Mouse (Mus musculus): Measurements from ENCODE around the gene Cyp17a1. TPM values are rescaled to one million over a fixed set of nuclear protein-coding genes. Genes with fewer than 3 reads are reported as not detected.

Gene Cyp17a1
- total RNA-seq, 2 experiments from 2014 or later, result not detected

- no peak for DNase-seq (ENCODE audit: low spot score in 2 of 2)
Measured at GRCm38 (mm10) chr19:46675641-46676040, 2.7 kb upstream of the Cyp17a1 start.

DNA sequence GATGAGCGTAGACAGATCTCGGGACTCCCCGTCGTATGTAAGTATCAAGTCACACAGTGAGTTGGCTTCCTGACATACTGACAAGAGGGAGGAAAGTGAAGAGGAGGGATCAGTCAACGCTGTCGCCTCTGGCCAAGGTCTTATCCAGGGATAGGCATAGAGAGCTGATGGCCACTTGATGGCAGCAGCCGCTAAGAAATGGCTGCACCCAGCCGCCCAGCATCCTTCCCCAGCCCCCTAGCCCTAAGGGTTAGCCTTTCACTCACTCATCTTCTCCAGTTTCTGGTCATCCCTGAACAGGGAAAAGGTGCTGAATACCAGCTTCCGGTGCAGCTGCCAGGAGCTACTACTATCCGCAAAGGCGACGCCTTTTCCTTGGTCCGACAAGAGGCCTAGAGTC lies 2.3 kb downstream of the Cyp17a1 start:
- DNase-seq (ENCODE audit: low spot score in 2 of 2), result peak; percentile 50 to 59

GRCm38 (mm10) chr19:46669802-46670201 lies 3.2 kb downstream of the Cyp17a1 start:
- DNase-seq (ENCODE audit: low spot score in 2 of 2), result no peak

- no peak for DNase-seq (ENCODE audit: low spot score in 2 of 2)
Measured at GRCm38 (mm10) chr19:46668263-46668662, 4.7 kb downstream of the Cyp17a1 start.

- DNase-seq (ENCODE audit: low spot score in 2 of 2), result no peak
Measured at GRCm38 (mm10) chr19:46667300-46667699, 5.7 kb downstream of the Cyp17a1 start.

GRCm38 (mm10) chr19:46665474-46665873 lies 7.5 kb downstream of the Cyp17a1 start:
- DNase-seq (ENCODE audit: low spot score in 2 of 2), result no peak

- no peak for DNase-seq (ENCODE audit: low spot score in 2 of 2)
Measured at GRCm38 (mm10) chr19:46662784-46663183, 10.2 kb downstream of the Cyp17a1 start.

- no peak for DNase-seq (ENCODE audit: low spot score in 2 of 2)
Measured at GRCm38 (mm10) chr19:46662214-46662613, 10.8 kb downstream of the Cyp17a1 start.

- no peak for DNase-seq (ENCODE audit: low spot score in 2 of 2)
Measured at GRCm38 (mm10) chr19:46661511-46661910, 11.5 kb downstream of the Cyp17a1 start.

GRCm38 (mm10) chr19:46658851-46659250 lies 14.1 kb downstream of the Cyp17a1 start:
- DNase-seq (ENCODE audit: low spot score in 2 of 2), result no peak

DNA sequence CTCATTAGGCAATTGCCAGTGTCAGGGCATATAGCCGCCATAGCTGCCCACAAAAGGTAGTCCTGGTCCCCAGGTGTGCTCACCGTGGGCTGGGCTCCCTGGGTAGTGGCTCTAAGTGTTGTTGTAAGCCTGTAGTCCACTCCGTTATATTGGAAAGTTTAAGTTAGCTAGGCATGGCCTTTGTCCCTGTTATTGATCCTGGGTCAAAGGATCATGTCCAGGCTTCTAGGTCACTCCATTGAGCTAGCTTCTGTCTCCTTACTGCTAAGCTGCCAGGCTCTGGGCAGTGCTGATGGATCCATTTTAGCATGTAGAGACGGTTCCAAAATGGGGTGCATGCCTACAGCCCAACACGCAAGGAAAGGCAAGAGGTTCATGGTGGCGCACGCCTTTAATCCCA lies 14.6 kb downstream of the Cyp17a1 start:
- DNase-seq (ENCODE audit: low spot score in 2 of 2), result no peak

DNA sequence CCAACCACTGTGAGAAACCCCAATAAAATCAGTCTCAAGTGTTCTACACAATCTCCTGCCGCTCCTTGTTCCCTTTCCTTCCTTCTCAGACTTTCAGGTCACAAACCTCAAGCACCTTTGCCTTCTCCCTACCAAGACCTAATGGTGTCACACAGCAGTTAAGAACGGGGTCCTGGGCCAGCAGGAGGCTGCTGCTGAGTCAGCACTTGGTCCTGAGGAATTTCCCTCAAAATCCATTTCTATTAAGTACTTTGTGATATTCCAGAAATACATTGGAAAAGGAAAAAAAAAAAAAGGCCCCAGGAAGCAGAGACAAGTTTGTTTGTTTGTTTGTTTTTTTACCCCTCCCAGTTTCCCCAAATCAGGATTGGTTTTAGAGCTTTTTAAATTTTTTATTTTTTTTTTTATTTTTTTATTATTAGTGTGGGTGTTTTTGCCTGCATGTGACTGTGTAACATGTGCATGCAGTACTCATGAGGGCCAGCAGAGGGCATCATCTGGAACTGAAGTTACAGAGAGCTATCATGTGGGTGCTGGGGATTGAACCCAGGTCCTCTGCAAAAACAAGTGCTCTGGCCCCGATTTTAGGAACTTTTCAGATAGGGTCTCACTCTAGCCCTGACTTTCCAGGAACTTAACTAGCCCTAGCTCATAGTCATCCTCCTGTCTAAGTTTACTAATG lies 15.5 kb downstream of the Cyp17a1 start:
- no peak for DNase-seq (ENCODE audit: low spot score in 2 of 2)

DNA sequence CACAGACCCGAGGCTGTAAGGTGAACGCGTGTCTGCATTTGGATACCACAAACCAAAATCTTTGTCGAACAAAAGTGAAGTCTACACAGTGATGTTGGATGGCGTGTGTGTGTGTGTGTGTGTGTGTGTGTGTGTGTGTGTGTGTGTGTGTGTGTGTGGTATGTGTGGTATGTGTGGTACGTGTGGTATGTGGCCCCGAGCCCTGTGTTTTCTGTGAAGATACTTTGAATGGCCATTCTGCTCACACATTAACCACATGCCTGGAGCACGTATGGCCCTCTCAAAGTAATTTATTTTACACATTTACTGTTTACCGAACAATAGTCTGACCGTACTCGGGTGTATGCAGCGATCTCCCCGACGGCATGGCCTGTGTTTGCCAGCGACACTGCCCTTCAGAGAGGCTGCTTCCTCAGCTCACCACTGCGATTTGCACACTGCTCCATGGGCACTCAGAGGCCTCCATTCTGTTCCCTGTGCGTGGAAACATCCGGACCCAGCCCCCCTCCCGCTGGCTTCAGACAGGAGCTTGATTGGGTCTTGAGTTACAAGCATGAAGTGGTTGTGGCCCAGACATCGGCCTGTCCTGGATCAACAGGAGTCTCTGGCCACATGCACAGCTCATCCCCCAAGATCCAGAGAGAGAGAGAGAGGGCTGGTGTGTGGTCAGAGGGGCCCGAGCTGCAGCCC lies 16.7 kb downstream of the Cyp17a1 start:
- no peak for DNase-seq (ENCODE audit: low spot score in 2 of 2)

DNA sequence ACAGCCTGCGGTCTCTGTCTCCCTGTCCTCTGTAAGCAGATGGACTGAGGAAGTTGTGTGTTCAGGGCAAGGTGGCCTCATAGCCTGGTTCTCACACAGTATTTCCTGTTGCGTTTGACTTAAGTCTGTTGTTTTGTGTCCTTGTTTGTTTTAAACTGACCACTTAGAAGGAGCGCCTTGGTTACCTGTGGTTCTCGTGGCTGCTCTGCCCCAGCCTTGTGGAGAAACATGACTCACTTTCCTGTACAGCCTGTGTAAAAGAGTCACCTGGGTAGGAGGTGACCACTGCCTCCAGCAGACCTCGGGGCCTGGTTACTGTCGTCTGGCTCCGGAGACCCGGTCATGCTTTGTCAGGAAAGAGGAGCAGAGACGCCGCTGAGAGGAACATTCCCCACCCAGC lies 17.3 kb downstream of the Cyp17a1 start:
- DNase-seq (ENCODE audit: low spot score in 2 of 2), result no peak

DNA sequence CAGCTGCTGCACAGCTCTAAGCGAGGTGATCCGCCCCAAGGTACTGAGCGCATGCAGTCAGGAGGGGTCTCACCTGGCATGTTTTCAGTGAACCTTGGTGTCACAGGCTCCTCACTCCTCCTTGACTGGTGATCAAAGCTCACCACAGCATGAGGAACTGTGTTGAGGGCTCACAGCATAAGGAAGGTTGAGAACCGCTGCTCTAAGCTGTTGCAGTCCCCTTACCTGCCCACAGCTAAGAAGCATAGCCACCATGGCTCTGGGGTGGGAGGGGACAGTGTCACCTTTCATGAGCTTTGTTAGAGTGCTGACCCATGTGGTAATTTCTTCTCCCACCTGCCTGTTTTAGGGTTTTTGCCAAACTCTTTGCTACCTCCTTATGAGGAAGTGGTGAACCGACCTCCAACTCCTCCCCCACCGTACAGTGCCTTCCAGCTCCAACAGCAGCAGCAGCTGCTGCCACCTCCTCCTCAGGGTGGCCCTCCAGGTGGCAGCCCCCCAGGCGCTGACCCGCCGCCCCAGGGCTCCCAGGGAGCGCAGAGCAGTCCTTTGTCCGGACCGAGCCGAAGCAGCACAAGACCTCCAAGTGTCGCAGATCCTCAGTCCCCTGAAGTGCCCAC lies 19.2 kb downstream of the Cyp17a1 start:
- no peak for DNase-seq (ENCODE audit: low spot score in 2 of 2)

DNA sequence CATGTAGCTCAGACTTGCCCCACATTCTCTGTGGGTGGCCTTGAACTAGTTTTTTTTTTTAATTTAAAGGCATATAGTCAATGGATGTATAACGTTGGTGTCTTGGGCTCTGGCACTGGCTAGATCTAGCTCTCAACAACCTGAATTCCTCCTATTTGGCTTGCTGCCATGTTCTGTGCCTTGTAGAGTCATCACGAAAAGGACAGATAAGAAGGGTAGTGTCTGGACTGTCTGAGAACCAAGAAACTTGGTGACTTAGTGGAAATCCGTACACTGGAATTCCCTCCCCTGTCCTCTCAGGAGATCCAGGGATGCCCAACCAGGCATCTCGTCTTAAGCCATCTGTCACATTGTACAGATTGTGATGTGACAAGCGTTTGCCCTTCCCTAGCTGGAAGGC lies 19.8 kb downstream of the Cyp17a1 start:
- DNase-seq (ENCODE audit: low spot score in 2 of 2), result no peak

GRCm38 (mm10) chr19:46648565-46648964 lies 24.4 kb downstream of the Cyp17a1 start:
- DNase-seq (ENCODE audit: low spot score in 2 of 2), result no peak

- no peak for DNase-seq (ENCODE audit: low spot score in 2 of 2)
Measured at GRCm38 (mm10) chr19:46647850-46648249, 25.1 kb downstream of the Cyp17a1 start.

GRCm38 (mm10) chr19:46647254-46647653 lies 25.7 kb downstream of the Cyp17a1 start:
- no peak for DNase-seq (ENCODE audit: low spot score in 2 of 2)

GRCm38 (mm10) chr19:46646041-46646481 lies 26.9 kb downstream of the Cyp17a1 start:
- DNase-seq (ENCODE audit: low spot score in 2 of 2), result no peak

GRCm38 (mm10) chr19:46644793-46645602 lies 28.0 kb downstream of the Cyp17a1 start:
- DNase-seq (ENCODE audit: low spot score in 2 of 2), result peak in 1 of 2 experiments; percentile 48

Data from layer of hippocampus, postnatal 14 days (tissue).